Mouse (Mus musculus): ENCODE measurements around the gene Tmem50b.

DNA sequence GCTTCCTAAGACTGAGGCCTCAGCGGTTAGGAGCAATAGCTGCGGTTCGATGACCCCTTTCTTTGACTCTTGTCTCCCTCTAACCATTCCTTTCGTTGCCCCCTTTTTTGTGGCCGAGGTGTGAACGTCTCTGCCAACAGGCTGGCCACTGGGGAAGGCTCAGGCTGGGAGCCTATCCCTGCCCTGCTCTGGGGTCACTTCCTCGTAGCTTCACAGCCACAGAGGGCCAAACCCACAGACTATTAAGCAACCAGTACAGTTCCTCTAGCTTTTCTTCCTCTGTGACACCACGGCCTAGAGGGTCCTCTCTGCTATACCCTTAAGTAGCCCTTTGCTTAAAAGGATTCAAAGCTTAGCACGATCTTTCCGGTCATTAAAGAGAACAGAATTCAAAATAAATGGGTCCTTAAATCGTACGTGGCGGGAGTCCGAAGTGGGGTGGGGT lies 51.2 kb downstream of the Tmem50b start:
- TF ChIP-seq POLR2A (IDR thresholded peaks at IDR 0.05; ENCODE audit: low read depth, low read length) (no peak; the same call in 1 of the 2 replicates), CTCF (IDR thresholded peaks at IDR 0.05; ENCODE audit: extremely low read depth, insufficient read depth, insufficient read length, insufficient replicate concordance) (no peak)

Data from spleen, adult 2 months (tissue).